Mouse (Mus musculus) heart, embryonic 15.5 days (tissue): ENCODE measurements around the gene Gria1. TPM values are rescaled to one million over a fixed set of nuclear protein-coding genes. Genes with fewer than 3 reads are reported as not detected.
A peak's percentile ranks its signal among the peaks of the same experiment; 100 is the strongest.

Experiments
- ATAC-seq: fragments of 200-750 bp; cut with Nextera tagmentation; replicated peaks from 2 replicates; pipeline ENCODE4 v1.8.0; 2017; ENCODE audit warnings: low read depth, moderate TSS enrichment; ENCODE audit not compliant: insufficient number of reproducible peaks, insufficient read depth, low FRiP score
- H3K27ac ChIP-seq: fragments of 300-500 bp; sonication (generic); 2 replicates; pipeline ENCODE4 v1.5.1; 2015; ENCODE audit warnings: mild to moderate bottlenecking, inconsistent platforms
- H3K27me3 ChIP-seq: fragments of 300-500 bp; sonication (generic); 2 replicates; pipeline ENCODE4 v1.6.1; 2015; ENCODE audit warnings: inconsistent platforms
- H3K36me3 ChIP-seq: fragments of 300-500 bp; sonication (generic); 2 replicates; pipeline ENCODE4 v1.6.1; 2015; ENCODE audit warnings: mild to moderate bottlenecking, inconsistent platforms
- H3K4me1 ChIP-seq: fragments of 300-500 bp; sonication (generic); replicated peaks from 2 replicates; pipeline ENCODE4 v1.6.1; 2015; ENCODE audit warnings: inconsistent platforms
- H3K4me2 ChIP-seq: fragments of 300-500 bp; sonication (generic); 2 replicates; pipeline ENCODE4 v1.6.1; 2015; ENCODE audit warnings: inconsistent platforms, mild to moderate bottlenecking, moderate library complexity
- H3K4me3 ChIP-seq: fragments of 300-500 bp; sonication (generic); 2 replicates; pipeline ENCODE4 v1.5.1; 2015; ENCODE audit warnings: mild to moderate bottlenecking, inconsistent platforms
- H3K9ac ChIP-seq: fragments of 300-500 bp; sonication (generic); 2 replicates; pipeline ENCODE4 v1.6.1; 2015; ENCODE audit warnings: mild to moderate bottlenecking, inconsistent platforms
- H3K9me3 ChIP-seq: fragments of 300-500 bp; sonication (generic); replicated peaks from 2 replicates; pipeline ENCODE4 v1.6.1; 2016; ENCODE audit warnings: inconsistent platforms
- WGBS: fragments of 180-500 bp; shearing (Covaris S2); methylation state at CpG from one replicate; pipeline ENCODE4 v1.1.7; 2015; ENCODE audit warnings: mixed read lengths; 5-methylcytosine and 5-hydroxymethylcytosine counted together
- polyA plus RNA-seq: library from polyadenylated mRNA; unstranded; fragments of >200 nt; fragmentation: Nextera tagmentation; extraction: Ambion mirVana; gene quantifications from 2 replicates; pipeline ENCODE4 v1.2.1, GENCODE M21; 2015

The Gria1 gene
- 5.4 and 5.6 TPM in 2 replicates for polyA plus RNA-seq

- no peaks in the 10 kb centered on the region for H3K36me3 ChIP-seq
- H3K9ac ChIP-seq, result peak within 1 kb of the TSS; percentile 36; the same call in 1 of the 2 replicates
- H3K27me3 ChIP-seq, result peaks cover 2% of the 10 kb centered on the region; the same call in 1 of the 2 replicates
- WGBS, result 57% methylated on average over 6 of the region's 6 CpGs
- peaks cover 37% of the 10 kb centered on the region for H3K4me1 ChIP-seq
- no peak within 1 kb of the TSS for H3K27ac ChIP-seq
- peak within 1 kb of the TSS; percentile 49 for H3K4me3 ChIP-seq
- no peaks in the 10 kb centered on the region for H3K9me3 ChIP-seq
- ATAC-seq, result no peak
- peak within 1 kb of the TSS; percentile 66 for H3K4me2 ChIP-seq
These were observed at the start of gene Gria1 for GRCm38 (mm10) chr11:57011024-57011690. Gene Gria1, plus strand, starts transcription at chr11:57011387.

DNA sequence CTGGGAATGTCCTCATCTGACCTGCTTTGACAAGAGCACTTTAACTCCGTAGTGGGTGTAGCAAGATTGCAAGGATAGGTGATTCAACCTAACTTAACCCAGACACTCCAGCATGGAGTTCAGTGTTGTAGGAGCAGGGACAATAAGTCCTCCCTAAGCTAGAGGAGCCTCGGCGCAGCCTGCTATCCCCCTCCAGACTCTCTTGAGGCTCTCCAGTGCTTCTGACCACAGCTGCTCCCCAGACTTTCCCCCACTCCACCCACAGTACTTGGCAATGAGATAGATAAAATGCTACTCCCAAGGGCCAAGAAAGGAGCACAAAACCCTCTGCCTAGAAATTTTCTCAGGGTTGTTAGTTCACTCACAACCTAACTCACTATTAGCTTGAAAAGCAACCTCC is 49.4 kb upstream of the Gria1 start:
- H3K4me1 ChIP-seq, result no peaks in the 10 kb centered on the region
- no peaks in the 10 kb centered on the region for H3K27me3 ChIP-seq
- H3K4me3 ChIP-seq, result no peak overlapping the region
- H3K27ac ChIP-seq, result no peak overlapping the region
- no peak overlapping the region for H3K4me2 ChIP-seq
- H3K9me3 ChIP-seq, result no peaks in the 10 kb centered on the region
- 77% methylated on average over 3 of the region's 3 CpGs for WGBS
- H3K36me3 ChIP-seq, result no peaks in the 10 kb centered on the region
- no peak for ATAC-seq
- H3K9ac ChIP-seq, result no peak overlapping the region

DNA sequence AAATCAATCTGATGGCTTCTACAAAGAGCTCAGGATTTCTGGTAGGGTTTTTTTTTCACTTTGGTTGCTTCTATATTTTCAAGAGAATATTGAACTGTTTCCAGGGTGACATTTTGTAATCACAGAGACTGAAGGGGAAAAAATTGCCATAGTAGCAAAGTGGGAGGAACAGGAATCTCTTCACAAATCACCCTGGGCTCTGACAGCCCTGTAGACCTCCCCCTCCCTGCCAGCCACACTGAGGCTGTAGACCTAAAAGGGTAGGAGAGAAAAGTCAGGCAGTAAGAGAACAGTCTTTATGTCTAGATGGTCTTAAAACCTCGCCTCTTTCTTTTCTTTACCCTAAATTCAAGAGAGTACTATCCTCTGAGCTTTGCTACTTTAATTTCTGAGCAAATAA is 38.4 kb upstream of the Gria1 start:
- Histone ChIP-seq H3K4me1 (no peaks in the 10 kb centered on the region), H3K27ac (no peak overlapping the region), H3K9ac (no peak overlapping the region), H3K36me3 (no peaks in the 10 kb centered on the region), H3K4me2 (no peak overlapping the region), H3K9me3 (no peaks in the 10 kb centered on the region), H3K27me3 (no peaks in the 10 kb centered on the region), H3K4me3 (no peak overlapping the region)
- 59% methylated on average over 1 of the region's 1 CpGs for WGBS
- no peak for ATAC-seq

- H3K36me3 ChIP-seq, result no peaks in the 10 kb centered on the region
- H3K27ac ChIP-seq, result no peak overlapping the region
- H3K4me1 ChIP-seq, result no peaks in the 10 kb centered on the region
- no peak overlapping the region for H3K4me3 ChIP-seq
- no peaks in the 10 kb centered on the region for H3K9me3 ChIP-seq
- no peak overlapping the region for H3K4me2 ChIP-seq
- WGBS, result 92% methylated on average over 3 of the region's 3 CpGs
- H3K27me3 ChIP-seq, result no peaks in the 10 kb centered on the region
- no peak overlapping the region for H3K9ac ChIP-seq
- ATAC-seq, result no peak
These were observed 26.7 kb upstream of the Gria1 start for GRCm38 (mm10) chr11:56984321-56985000.

DNA sequence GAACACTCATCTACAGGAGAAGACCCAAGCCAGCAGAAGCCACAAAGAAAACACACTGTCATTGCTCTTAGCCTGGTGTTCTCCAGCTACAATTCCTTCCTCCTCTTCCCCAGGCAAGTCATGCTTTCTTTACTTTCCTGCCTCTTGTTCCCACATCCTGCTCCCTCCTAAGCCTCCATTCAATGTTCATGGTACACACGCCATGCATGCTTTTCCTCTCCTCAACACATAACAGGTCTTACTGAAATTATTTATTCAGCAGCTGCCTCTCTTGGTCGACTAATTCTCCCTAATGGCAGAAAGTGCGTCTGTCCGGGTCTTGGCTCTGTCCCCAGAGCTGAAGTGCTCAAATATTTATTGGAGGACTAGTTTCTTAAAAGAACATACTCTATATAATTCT is 25.7 kb upstream of the Gria1 start:
- ATAC-seq, result no peak
- WGBS, result 47% methylated on average over 4 of the region's 4 CpGs

GRCm38 (mm10) chr11:56999601-57000001 is 11.6 kb upstream of the Gria1 start:
- H3K4me3 ChIP-seq, result no peak overlapping the region
- peak overlapping the region; percentile 20; the same call in 1 of the 2 replicates for H3K27ac ChIP-seq
- no peaks in the 10 kb centered on the region for H3K9me3 ChIP-seq
- H3K4me1 ChIP-seq, result peaks cover 11% of the 10 kb centered on the region
- H3K9ac ChIP-seq, result no peak overlapping the region
- WGBS, result 29% methylated on average over 3 of the region's 3 CpGs
- H3K4me2 ChIP-seq, result no peak overlapping the region
- H3K27me3 ChIP-seq, result no peaks in the 10 kb centered on the region
- no peaks in the 10 kb centered on the region for H3K36me3 ChIP-seq
- peak; percentile 67 for ATAC-seq

More for the DNA sequence above, 25.7 kb upstream of the Gria1 start:
- no peaks in the 10 kb centered on the region for H3K27me3 ChIP-seq
- H3K27ac ChIP-seq, result no peak overlapping the region
- H3K4me2 ChIP-seq, result no peak overlapping the region
- H3K9ac ChIP-seq, result no peak overlapping the region
- H3K9me3 ChIP-seq, result no peaks in the 10 kb centered on the region
- H3K4me3 ChIP-seq, result no peak overlapping the region
- H3K4me1 ChIP-seq, result no peaks in the 10 kb centered on the region
- no peaks in the 10 kb centered on the region for H3K36me3 ChIP-seq

- H3K9ac ChIP-seq, result no peak overlapping the region
- peak overlapping the region; percentile 40; the same call in 1 of the 2 replicates for H3K27ac ChIP-seq
- no peaks in the 10 kb centered on the region for H3K9me3 ChIP-seq
- no peak overlapping the region for H3K4me2 ChIP-seq
- WGBS, result 64% methylated on average over 3 of the region's 3 CpGs
- H3K4me3 ChIP-seq, result no peak overlapping the region
- peaks cover 47% of the 10 kb centered on the region for H3K4me1 ChIP-seq
- no peaks in the 10 kb centered on the region for H3K36me3 ChIP-seq
- no peaks in the 10 kb centered on the region for H3K27me3 ChIP-seq
- no peak for ATAC-seq
These were observed 6.6 kb upstream of the Gria1 start for GRCm38 (mm10) chr11:57004611-57005010.

- peaks cover 44% of the 10 kb centered on the region for H3K4me1 ChIP-seq
- no peak for ATAC-seq
- H3K9ac ChIP-seq, result no peak overlapping the region
- 47% methylated on average over 7 of the region's 7 CpGs for WGBS
- no peak overlapping the region for H3K4me3 ChIP-seq
- H3K27ac ChIP-seq, result peak overlapping the region; percentile 40; the same call in 1 of the 2 replicates
- no peaks in the 10 kb centered on the region for H3K36me3 ChIP-seq
- H3K9me3 ChIP-seq, result no peaks in the 10 kb centered on the region
- no peak overlapping the region for H3K4me2 ChIP-seq
- no peaks in the 10 kb centered on the region for H3K27me3 ChIP-seq
These were observed 5.8 kb upstream of the Gria1 start for GRCm38 (mm10) chr11:57005341-57005740.

DNA sequence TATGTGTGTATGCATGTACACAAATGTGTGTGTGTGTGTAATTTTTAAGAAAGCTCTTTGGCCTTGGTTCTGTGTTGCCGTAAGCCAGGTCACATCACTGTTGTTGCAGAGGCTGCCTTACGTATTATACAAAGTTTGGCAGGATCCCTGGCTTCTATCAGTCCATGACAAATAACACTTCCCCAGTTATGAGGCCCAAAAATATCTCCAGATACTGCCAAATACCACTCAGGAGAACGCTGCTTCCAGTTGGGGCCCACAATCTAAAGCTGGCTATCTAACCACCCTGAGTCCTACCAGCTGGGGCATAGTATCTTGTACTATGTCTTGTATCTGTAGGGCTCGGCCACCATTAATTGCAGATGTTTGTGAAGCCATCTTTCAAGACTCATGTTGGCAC is 3.4 kb upstream of the Gria1 start:
- no peak overlapping the region for H3K9ac ChIP-seq
- H3K4me1 ChIP-seq, result peaks cover 54% of the 10 kb centered on the region
- peaks cover 2% of the 10 kb centered on the region; the same call in 1 of the 2 replicates for H3K27me3 ChIP-seq
- H3K4me3 ChIP-seq, result no peak overlapping the region
- H3K9me3 ChIP-seq, result no peaks in the 10 kb centered on the region
- no peaks in the 10 kb centered on the region for H3K36me3 ChIP-seq
- 24% methylated on average over 4 of the region's 4 CpGs for WGBS
- ATAC-seq, result peak; percentile 66
- no peak overlapping the region for H3K4me2 ChIP-seq
- peak overlapping the region; percentile 63 for H3K27ac ChIP-seq

DNA sequence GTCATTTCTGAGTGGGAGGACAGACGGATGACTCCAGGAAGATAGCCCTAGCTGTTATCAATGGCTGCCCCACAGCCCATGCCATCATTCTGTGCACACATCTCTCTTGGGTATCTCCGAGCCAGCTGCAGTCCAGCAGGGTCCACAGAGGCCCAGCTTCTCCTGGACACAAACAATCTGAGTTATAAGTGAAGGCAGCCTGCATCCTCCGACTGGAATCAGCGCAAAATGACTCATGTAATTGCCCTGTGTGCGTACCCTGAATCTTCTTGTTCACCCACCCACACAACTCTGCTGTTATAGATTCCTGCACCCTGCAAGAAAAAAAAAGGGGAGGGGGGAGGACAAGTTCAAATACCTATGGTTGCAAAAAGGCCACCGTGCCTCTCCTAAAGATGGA is 576 bp upstream of the Gria1 start:
- no peak overlapping the region for H3K4me3 ChIP-seq
- no peak overlapping the region for H3K27ac ChIP-seq
- H3K9ac ChIP-seq, result no peak overlapping the region
- peaks cover 43% of the 10 kb centered on the region for H3K4me1 ChIP-seq
- H3K36me3 ChIP-seq, result no peaks in the 10 kb centered on the region
- 81% methylated on average over 6 of the region's 6 CpGs for WGBS
- H3K9me3 ChIP-seq, result no peaks in the 10 kb centered on the region
- H3K4me2 ChIP-seq, result no peak overlapping the region
- H3K27me3 ChIP-seq, result peaks cover 2% of the 10 kb centered on the region; the same call in 1 of the 2 replicates
- no peak for ATAC-seq

GRCm38 (mm10) chr11:57011691-57012039 is 478 bp downstream of the Gria1 start:
- Histone ChIP-seq H3K27ac (no peak overlapping the region), H3K36me3 (no peaks in the 10 kb centered on the region), H3K9ac (peak overlapping the region; percentile 36; the same call in 1 of the 2 replicates), H3K4me1 (peaks cover 38% of the 10 kb centered on the region), H3K9me3 (no peaks in the 10 kb centered on the region), H3K4me3 (peak overlapping the region; percentile 49), H3K27me3 (peaks cover 2% of the 10 kb centered on the region; the same call in 1 of the 2 replicates), H3K4me2 (peak overlapping the region; percentile 66)
- WGBS, result 4% methylated on average over 11 of the region's 11 CpGs
- ATAC-seq, result no peak
